Mouse (Mus musculus): ENCODE data around the gene Iqcn. TPM values are rescaled to one million over a fixed set of nuclear protein-coding genes. Genes with fewer than 3 reads are reported as not detected.

Iqcn gene
- total and polyA plus RNA-seq, 3 experiments: not detected

GRCm38 (mm10) chr8:70679404-70679803 lies 23.9 kb upstream of the Iqcn start:
- H3K4me1 ChIP-seq (ENCODE audit: control insufficient read depth in 1 of 2, insufficient read depth in 2 of 2, low read length in 2 of 2): peaks cover 2 to 11% of the 10 kb centered on the region in 2 experiments; a peak in 3 of 4 replicates
- no peak overlapping the region for H3K4me3 ChIP-seq (ENCODE audit: control insufficient read depth in 1 of 2, insufficient read depth in 1 of 2, low read depth in 2 of 2, low read length in 2 of 2)
- no peaks in the 10 kb centered on the region for H3K9me3 ChIP-seq (replicated peaks; ENCODE audit: insufficient read depth, low read length)
- no peak for DNase-seq (ENCODE audit: low read depth, low spot score)
- H3K9ac ChIP-seq (ENCODE audit: control insufficient read depth, low read depth, low read length, poor library complexity, severe bottlenecking): no peak overlapping the region
- H3K27me3 ChIP-seq (ENCODE audit: control insufficient read depth in 1 of 2, insufficient read depth in 2 of 2, low read length in 2 of 2): peaks cover 0 to 1% of the 10 kb centered on the region in 2 experiments; a peak in 1 of 4 replicates
- peaks cover 14% of the 10 kb centered on the region for H3K79me2 ChIP-seq (ENCODE audit: control insufficient read depth, insufficient read depth, low read length, poor library complexity)
- no peak overlapping the region for H3K27ac ChIP-seq (ENCODE audit: control insufficient read depth, low read depth, low read length)
- TF ChIP-seq POLR2A (IDR thresholded peaks at IDR 0.05; ENCODE audit: control insufficient read depth in 1 of 2, insufficient read depth in 1 of 2, low read depth in 1 of 2, low read length in 2 of 2, poor library complexity in 1 of 2) (0 out of 4 replicates have a peak, but pooled peaks of 1 of the 2 experiments have one; percentile 4), ZKSCAN1 (IDR thresholded peaks at IDR 0.05; ENCODE audit: low read depth, low read length) (no peak)
- peaks cover 0 to 10% of the 10 kb centered on the region in 2 experiments; a peak in 2 of 4 replicates for H3K36me3 ChIP-seq (ENCODE audit: control insufficient read depth in 1 of 2, insufficient read depth in 2 of 2, low read length in 2 of 2)

- Histone ChIP-seq H3K9me3 (replicated peaks; ENCODE audit: insufficient read depth, low read length) (no peaks in the 10 kb centered on the region), H3K36me3 (ENCODE audit: control insufficient read depth in 1 of 2, insufficient read depth in 2 of 2, low read length in 2 of 2) (peaks cover 0 to 4% of the 10 kb centered on the region in 2 experiments; a peak in 2 of 4 replicates), H3K27ac (ENCODE audit: control insufficient read depth, low read depth, low read length) (no peak overlapping the region), H3K27me3 (ENCODE audit: control insufficient read depth in 1 of 2, insufficient read depth in 2 of 2, low read length in 2 of 2) (peaks cover 0 to 3% of the 10 kb centered on the region in 2 experiments; a peak in 3 of 4 replicates), H3K4me3 (ENCODE audit: control insufficient read depth in 1 of 2, insufficient read depth in 1 of 2, low read depth in 2 of 2, low read length in 2 of 2) (no peak overlapping the region), H3K79me2 (ENCODE audit: control insufficient read depth, insufficient read depth, low read length, poor library complexity) (peaks cover 8% of the 10 kb centered on the region), H3K9ac (ENCODE audit: control insufficient read depth, low read depth, low read length, poor library complexity, severe bottlenecking) (no peak overlapping the region), H3K4me1 (ENCODE audit: control insufficient read depth in 1 of 2, insufficient read depth in 2 of 2, low read length in 2 of 2) (peaks cover 2 to 5% of the 10 kb centered on the region in 2 experiments; a peak in 2 of 4 replicates)
- TF ChIP-seq MAX (IDR thresholded peaks at IDR 0.05; ENCODE audit: low read length): no peak
- DNase-seq (ENCODE audit: low read depth, low spot score): no peak
These were observed 23.2 kb upstream of the Iqcn start for GRCm38 (mm10) chr8:70680039-70680438.

GRCm38 (mm10) chr8:70681410-70681809 lies 21.8 kb upstream of the Iqcn start:
- DNase-seq (ENCODE audit: low read depth, low spot score): no peak
- TF ChIP-seq ZNF384 (IDR thresholded peaks at IDR 0.05; ENCODE audit: low read depth, low read length) (peak; percentile 29; the same call in 1 of the 2 replicates), MXI1 (IDR thresholded peaks at IDR 0.05; ENCODE audit: low read depth, low read length) (no peak), USF1 (IDR thresholded peaks at IDR 0.05; ENCODE audit: low read depth, low read length) (no peak)
- Histone ChIP-seq H3K27me3 (ENCODE audit: control insufficient read depth in 1 of 2, insufficient read depth in 2 of 2, low read length in 2 of 2) (peaks cover 0 to 5% of the 10 kb centered on the region in 2 experiments; a peak in 3 of 4 replicates), H3K4me3 (ENCODE audit: control insufficient read depth in 1 of 2, insufficient read depth in 1 of 2, low read depth in 2 of 2, low read length in 2 of 2) (no peak overlapping the region), H3K36me3 (ENCODE audit: control insufficient read depth in 1 of 2, insufficient read depth in 2 of 2, low read length in 2 of 2) (no peaks in the 10 kb centered on the region), H3K9me3 (replicated peaks; ENCODE audit: insufficient read depth, low read length) (no peaks in the 10 kb centered on the region), H3K9ac (ENCODE audit: control insufficient read depth, low read depth, low read length, poor library complexity, severe bottlenecking) (no peak overlapping the region), H3K4me1 (ENCODE audit: control insufficient read depth in 1 of 2, insufficient read depth in 2 of 2, low read length in 2 of 2) (no peaks in the 10 kb centered on the region), H3K27ac (ENCODE audit: control insufficient read depth, low read depth, low read length) (no peak overlapping the region), H3K79me2 (ENCODE audit: control insufficient read depth, insufficient read depth, low read length, poor library complexity) (no peaks in the 10 kb centered on the region)

GRCm38 (mm10) chr8:70682193-70682592 lies 21.1 kb upstream of the Iqcn start:
- peaks cover 0 to 5% of the 10 kb centered on the region in 2 experiments; a peak in 3 of 4 replicates for H3K27me3 ChIP-seq (ENCODE audit: control insufficient read depth in 1 of 2, insufficient read depth in 2 of 2, low read length in 2 of 2)
- no peak overlapping the region for H3K4me3 ChIP-seq (ENCODE audit: control insufficient read depth in 1 of 2, insufficient read depth in 1 of 2, low read depth in 2 of 2, low read length in 2 of 2)
- no peak for DNase-seq (ENCODE audit: low read depth, low spot score)
- H3K36me3 ChIP-seq (ENCODE audit: control insufficient read depth in 1 of 2, insufficient read depth in 2 of 2, low read length in 2 of 2): no peaks in the 10 kb centered on the region
- no peak overlapping the region for H3K9ac ChIP-seq (ENCODE audit: control insufficient read depth, low read depth, low read length, poor library complexity, severe bottlenecking)
- H3K9me3 ChIP-seq (replicated peaks; ENCODE audit: insufficient read depth, low read length): no peaks in the 10 kb centered on the region
- H3K27ac ChIP-seq (ENCODE audit: control insufficient read depth, low read depth, low read length): no peak overlapping the region
- no peaks in the 10 kb centered on the region for H3K4me1 ChIP-seq (ENCODE audit: control insufficient read depth in 1 of 2, insufficient read depth in 2 of 2, low read length in 2 of 2)
- H3K79me2 ChIP-seq (ENCODE audit: control insufficient read depth, insufficient read depth, low read length, poor library complexity): no peaks in the 10 kb centered on the region
- TF ChIP-seq E2F4 (IDR thresholded peaks at IDR 0.05; ENCODE audit: borderline replicate concordance, low read depth, low read length) (no peak), GABPA (IDR thresholded peaks at IDR 0.05; ENCODE audit: low read depth, low read length) (no peak), MAFK (IDR thresholded peaks at IDR 0.05; ENCODE audit: borderline replicate concordance, low read depth, low read length) (no peak), ZKSCAN1 (IDR thresholded peaks at IDR 0.05; ENCODE audit: low read depth, low read length) (no peak), POLR2A (IDR thresholded peaks at IDR 0.05; ENCODE audit: control insufficient read depth in 1 of 2, insufficient read depth in 1 of 2, low read depth in 1 of 2, low read length in 2 of 2, poor library complexity in 1 of 2) (no peak), KAT2A (conservative IDR thresholded peaks at IDR 0.05; ENCODE audit: low read depth, low read length) (no peak), ZC3H11A (IDR thresholded peaks at IDR 0.05; ENCODE audit: low read depth, low read length) (no peak), USF1 (IDR thresholded peaks at IDR 0.05; ENCODE audit: low read depth, low read length) (no peak), EP300 (IDR thresholded peaks at IDR 0.05; ENCODE audit: low read depth in 1 of 2, low read length in 2 of 2) (no peak), TAL1 (IDR thresholded peaks at IDR 0.05; ENCODE audit: low read length) (no peak), UBTF (IDR thresholded peaks at IDR 0.05; ENCODE audit: borderline replicate concordance, insufficient read depth, low read depth, low read length) (no peak), MXI1 (IDR thresholded peaks at IDR 0.05; ENCODE audit: low read depth, low read length) (no peak), TCF12 (IDR thresholded peaks at IDR 0.05; ENCODE audit: low read depth, low read length) (no peak), ELF1 (IDR thresholded peaks at IDR 0.05; ENCODE audit: low read depth, low read length) (no peak), HCFC1 (IDR thresholded peaks at IDR 0.05; ENCODE audit: low read depth, low read length) (no peak), CHD1 (IDR thresholded peaks at IDR 0.05; ENCODE audit: low read depth, low read length) (no peak), SMC3 (IDR thresholded peaks at IDR 0.05; ENCODE audit: low read depth, low read length) (no peak)
